Mouse (Mus musculus) heart, adult 9 months (tissue): ENCODE data around the gene Gm49450.

Experiments used
- DNase-seq, 2 experiments: peaks; one replicate each; pipeline ENCODE4 v3.0.0; 2022; ENCODE audit warnings: low spot score in 2 of 2

The Gm49450 gene

DNA sequence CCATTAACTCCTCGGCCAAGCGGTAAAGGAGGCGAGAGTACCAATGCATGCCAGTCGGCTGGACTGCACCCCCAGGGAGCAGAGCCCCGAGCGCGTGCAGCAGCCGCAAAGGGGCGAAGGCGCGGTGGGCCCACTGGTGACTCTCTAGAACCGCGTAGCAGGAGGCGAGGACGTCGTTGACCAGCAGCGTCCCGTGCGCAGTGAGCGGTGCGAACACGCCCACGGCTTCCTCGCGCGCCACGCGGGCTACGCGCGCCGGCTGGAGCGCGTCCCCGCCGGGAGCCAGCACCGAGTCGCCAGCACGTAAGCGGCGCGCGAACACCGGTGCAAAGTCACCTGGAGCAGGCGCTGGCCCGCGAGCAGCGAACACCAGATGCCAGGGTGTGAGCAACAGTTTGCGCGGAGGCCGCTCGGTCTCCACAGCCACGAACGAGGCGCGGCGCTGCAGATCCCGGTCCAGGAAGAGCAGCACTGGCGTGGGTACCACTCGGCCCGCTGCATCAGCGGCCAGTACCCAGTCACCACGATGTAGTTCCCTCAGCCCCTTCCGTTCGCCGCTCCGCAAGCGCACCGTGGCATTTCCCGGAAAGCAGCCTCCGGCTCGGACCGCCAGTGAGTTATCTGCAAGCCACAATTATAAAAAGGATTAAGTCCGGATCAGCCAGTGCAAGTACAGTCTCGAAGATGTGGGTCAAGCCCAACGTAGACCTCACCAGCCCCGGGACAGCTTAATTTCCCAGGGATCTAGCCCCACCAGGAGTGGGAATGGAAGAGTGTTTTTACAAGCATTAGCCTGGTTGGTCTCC is 59.2 kb downstream of the Gm49450 start, which contains the start of gene Rhebl1:
Gene Rhebl1, minus strand, starts transcription at position 601 of the 806 bp plus-strand sequence.
- DNase-seq = no peak

DNA sequence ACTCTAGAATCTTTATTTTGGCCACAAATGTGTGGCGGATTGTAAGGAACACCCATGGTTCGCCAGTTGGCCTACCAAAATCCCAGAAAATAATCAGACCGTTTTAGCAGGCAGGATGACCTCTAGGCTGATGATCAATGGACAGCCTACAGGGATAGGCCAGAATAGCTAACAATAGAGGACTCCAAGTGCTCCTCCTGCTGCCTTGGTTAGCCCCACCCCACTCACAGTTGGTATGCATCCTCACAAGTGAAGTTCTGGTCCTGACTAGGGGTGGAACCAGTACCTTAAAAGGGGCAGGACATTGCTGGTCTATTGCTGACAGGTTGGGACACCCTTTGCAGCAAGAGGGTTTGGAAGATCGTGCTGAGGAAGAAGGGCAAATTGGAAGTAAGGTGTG is 60.3 kb downstream of the Gm49450 start:
- DNase-seq = no peak

DNA sequence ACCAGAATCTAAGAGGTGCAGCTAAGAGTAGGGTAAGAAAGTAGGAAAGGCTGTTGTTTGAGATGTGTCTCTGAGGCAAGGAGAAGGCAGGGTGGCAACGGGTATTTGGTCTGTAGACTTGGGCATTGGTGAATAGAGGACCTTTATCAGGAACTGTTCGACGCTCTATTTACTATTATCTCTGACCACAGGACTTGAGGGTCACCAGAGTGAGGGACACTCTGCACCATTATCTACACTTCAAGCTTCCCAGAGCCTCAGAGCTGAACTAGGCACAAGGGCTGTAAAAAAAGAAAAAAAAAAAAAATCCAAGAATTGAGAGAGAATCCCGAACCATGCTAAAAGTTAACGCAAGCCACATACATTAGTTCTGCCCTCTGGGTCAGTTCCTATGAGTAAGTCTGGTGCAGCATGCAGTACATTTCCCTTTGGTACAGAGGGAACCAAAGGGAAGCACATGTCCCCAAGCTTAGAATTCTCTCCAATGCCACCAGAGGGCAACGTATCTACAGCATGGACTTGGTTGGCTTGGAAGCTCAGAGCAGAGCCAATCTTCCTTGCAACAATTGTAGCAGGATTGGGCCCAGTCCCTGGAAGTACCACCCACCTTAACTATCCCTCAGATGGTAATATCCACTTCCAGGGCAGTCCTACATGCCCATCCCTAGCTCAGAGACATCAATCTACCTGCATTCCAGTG is 61.3 kb downstream of the Gm49450 start:
- DNase-seq = peak; percentile 67 to 70

DNA sequence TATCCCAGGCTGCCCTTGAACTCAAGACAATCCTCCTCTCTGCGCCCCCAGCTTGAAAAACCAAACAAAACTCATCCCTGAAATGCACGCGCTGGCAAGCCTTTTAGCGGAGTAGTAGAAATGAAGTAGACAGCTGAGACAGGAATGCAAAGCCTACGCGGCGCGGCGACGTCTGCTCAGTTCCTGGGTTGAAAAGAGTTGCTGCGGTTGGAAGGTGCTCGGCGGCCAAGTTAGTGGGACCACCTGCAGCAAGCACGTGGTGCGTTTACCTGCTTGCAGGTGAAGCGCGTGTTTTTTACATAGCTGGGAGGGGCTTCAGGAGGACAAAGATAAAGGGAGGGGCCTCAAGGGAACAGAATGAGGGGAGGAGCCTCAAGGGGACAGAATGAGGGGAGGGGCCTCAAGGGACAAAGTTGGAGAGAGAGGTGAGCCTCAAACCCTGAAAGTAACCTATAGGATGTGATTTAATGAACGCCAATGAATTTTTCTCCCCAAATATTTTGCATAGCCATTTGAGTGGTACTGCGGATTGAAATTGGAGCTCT is 62.1 kb downstream of the Gm49450 start:
- no peak for DNase-seq

DNA sequence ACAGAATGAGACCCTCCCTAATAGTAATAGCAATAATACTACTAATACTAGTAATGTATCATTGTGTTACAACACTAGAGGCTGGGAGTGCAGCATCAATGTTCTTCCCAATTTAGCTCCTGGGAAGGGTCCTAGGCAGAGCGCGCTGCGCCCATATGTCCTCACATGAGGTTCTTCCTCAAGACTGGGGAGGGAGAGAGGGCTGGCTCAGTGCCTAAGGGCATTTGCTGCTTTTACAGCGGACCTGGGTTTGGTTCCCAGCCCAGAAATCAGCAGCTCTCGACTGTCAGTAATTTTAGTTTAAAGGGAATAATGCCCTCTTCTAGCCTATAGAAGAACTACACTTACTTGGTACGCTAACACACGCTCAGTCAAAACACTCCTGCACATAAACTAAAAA is 65.8 kb downstream of the Gm49450 start:
- DNase-seq = no peak

DNA sequence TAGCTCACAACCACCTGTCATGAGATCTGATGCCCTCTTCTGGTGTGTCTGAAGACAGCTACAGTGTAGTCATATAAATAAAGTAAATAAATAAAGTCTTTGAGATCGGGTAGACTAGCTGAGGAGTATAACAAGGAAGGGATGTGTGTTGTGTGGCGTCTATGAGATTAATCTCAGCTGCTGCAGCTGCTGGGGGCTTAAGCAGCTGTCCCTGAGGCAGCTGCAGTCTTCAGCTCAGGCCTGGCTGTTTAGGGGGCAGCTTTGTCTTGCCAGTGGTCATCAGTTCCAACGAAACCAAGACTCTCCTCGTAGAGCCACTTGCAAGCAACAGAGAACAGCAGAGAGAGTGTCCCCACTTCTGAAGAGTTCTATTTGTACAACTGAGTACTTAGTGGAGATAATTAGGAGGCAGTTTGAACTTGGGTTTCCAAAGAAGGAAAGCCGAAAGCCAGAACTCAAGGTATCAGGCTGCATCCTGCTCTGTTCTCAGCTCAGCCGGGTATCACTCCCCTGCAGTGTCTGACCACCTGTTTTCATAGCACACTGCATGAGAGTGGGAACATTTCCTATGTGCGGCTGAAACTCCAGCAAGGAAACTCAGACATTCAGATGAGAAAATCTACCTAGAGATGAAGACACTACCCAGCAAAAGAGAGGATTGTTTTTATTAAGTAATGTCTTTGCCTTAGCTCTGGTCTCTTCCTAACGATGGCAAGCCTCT is 66.5 kb downstream of the Gm49450 start:
- DNase-seq = no peak

DNA sequence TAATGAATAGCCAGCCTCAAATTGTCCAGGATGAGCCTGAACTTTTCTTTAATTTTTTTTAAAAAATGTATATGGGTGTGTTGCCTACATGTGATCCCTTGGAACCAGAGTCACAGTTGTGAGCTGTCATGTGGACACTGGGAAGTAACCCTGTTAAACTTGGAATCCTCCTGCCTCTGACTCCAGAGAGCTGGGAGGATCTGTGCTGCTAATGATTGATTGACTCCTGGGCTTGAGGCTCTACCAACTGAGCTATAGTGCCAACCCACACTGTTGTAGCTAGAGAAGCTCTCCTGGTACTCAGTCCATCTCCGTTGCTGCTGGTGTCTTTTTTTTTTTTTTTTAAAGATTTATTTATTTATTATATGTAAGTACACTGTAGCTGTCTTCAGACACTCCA is 69.2 kb downstream of the Gm49450 start:
- DNase-seq = no peak

DNA sequence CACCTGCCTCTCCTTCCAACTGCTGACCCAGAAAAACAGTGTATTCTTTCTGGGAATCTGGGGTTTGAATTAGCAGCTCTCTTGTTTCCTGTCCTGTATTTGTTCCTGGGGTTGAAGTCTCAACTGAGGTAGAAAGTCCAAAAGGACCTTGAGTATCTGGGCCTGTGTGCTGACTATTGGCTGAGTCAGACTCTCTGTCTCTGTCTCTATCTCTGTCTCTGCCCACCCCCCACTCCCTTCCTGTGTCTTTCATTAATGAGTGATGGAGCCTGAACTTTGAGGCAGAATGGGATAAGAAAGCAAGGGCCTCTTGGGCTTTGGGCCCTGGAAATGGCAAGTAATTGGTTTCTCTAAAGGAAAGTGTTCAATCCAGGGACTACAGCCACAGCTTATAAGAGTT is 69.7 kb downstream of the Gm49450 start:
- DNase-seq = no peak
